Mouse (Mus musculus): ENCODE measurements at regions not wholly inside any gene's neighbourhood (a gene's known extent, or its start where the extent isn't known, plus 50 kb on each side); places are given as distances from the start of the nearest gene placed in this dataset.

GRCm38 (mm10) chr9:61168931-61169330, 203.2 kb upstream of the Tle3 start:
- no peak for DNase-seq (ENCODE audit: low spot score)
- H3K9me3 ChIP-seq (ENCODE audit: low read length) = no peaks in the 10 kb centered on the region
- 88% methylated on average over 7 of the region's 7 CpGs for WGBS
- no peak overlapping the region for H3K9ac ChIP-seq (replicated peaks; ENCODE audit: low read length, poor library complexity, severe bottlenecking)
- no peak overlapping the region for H3K27ac ChIP-seq (ENCODE audit: low read depth, low read length)
- H3K4me3 ChIP-seq (ENCODE audit: low read depth, low read length) = no peak overlapping the region
- peaks cover 5% of the 10 kb centered on the region; the same call in 1 of the 2 replicates for H3K4me1 ChIP-seq (ENCODE audit: insufficient read depth, low read length)
- H3K4me2 ChIP-seq (ENCODE audit: low read depth, low read length, poor library complexity, severe bottlenecking) = no peak overlapping the region
- TF ChIP-seq CTCF (IDR thresholded peaks at IDR 0.05) = no peak
- no peaks in the 10 kb centered on the region for H3K36me3 ChIP-seq (ENCODE audit: insufficient read depth, low read length)
- ATAC-seq (ENCODE audit: low FRiP score) = no peak
- no peaks in the 10 kb centered on the region for H3K27me3 ChIP-seq (ENCODE audit: insufficient read depth, low read length)

GRCm38 (mm10) chr9:61169506-61170090, 202.6 kb upstream of the Tle3 start:
- Histone ChIP-seq H3K4me3 (ENCODE audit: low read depth, low read length) (no peak overlapping the region), H3K27me3 (ENCODE audit: insufficient read depth, low read length) (no peaks in the 10 kb centered on the region), H3K36me3 (ENCODE audit: insufficient read depth, low read length) (no peaks in the 10 kb centered on the region), H3K9ac (replicated peaks; ENCODE audit: low read length, poor library complexity, severe bottlenecking) (no peak overlapping the region), H3K27ac (ENCODE audit: low read depth, low read length) (no peak overlapping the region), H3K4me2 (ENCODE audit: low read depth, low read length, poor library complexity, severe bottlenecking) (no peak overlapping the region), H3K9me3 (ENCODE audit: low read length) (no peaks in the 10 kb centered on the region), H3K4me1 (ENCODE audit: insufficient read depth, low read length) (peaks cover 3% of the 10 kb centered on the region; the same call in 1 of the 2 replicates)
- no peak for TF ChIP-seq CTCF (IDR thresholded peaks at IDR 0.05)
- 89% methylated on average over 9 of the region's 9 CpGs for WGBS
- ATAC-seq (ENCODE audit: low FRiP score) = no peak
- DNase-seq (ENCODE audit: low spot score) = no peak

GRCm38 (mm10) chr9:61170921-61171320, 201.2 kb upstream of the Tle3 start:
- no peak overlapping the region for H3K4me3 ChIP-seq (ENCODE audit: low read depth, low read length)
- no peaks in the 10 kb centered on the region for H3K9me3 ChIP-seq (ENCODE audit: low read length)
- no peaks in the 10 kb centered on the region for H3K36me3 ChIP-seq (ENCODE audit: insufficient read depth, low read length)
- no peak for DNase-seq (ENCODE audit: low spot score)
- peaks cover 3% of the 10 kb centered on the region; the same call in 1 of the 2 replicates for H3K4me1 ChIP-seq (ENCODE audit: insufficient read depth, low read length)
- H3K9ac ChIP-seq (replicated peaks; ENCODE audit: low read length, poor library complexity, severe bottlenecking) = no peak overlapping the region
- no peak overlapping the region for H3K27ac ChIP-seq (ENCODE audit: low read depth, low read length)
- WGBS = 95% methylated on average over 6 of the region's 6 CpGs
- no peak for TF ChIP-seq CTCF (IDR thresholded peaks at IDR 0.05)
- H3K27me3 ChIP-seq (ENCODE audit: insufficient read depth, low read length) = no peaks in the 10 kb centered on the region
- ATAC-seq (ENCODE audit: low FRiP score) = no peak
- no peak overlapping the region for H3K4me2 ChIP-seq (ENCODE audit: low read depth, low read length, poor library complexity, severe bottlenecking)

- Histone ChIP-seq H3K9me3 (ENCODE audit: low read length) (no peaks in the 10 kb centered on the region), H3K27me3 (ENCODE audit: insufficient read depth, low read length) (no peaks in the 10 kb centered on the region), H3K27ac (ENCODE audit: low read depth, low read length) (no peak overlapping the region), H3K9ac (replicated peaks; ENCODE audit: low read length, poor library complexity, severe bottlenecking) (no peak overlapping the region), H3K4me1 (ENCODE audit: insufficient read depth, low read length) (peaks cover 3% of the 10 kb centered on the region; the same call in 1 of the 2 replicates), H3K36me3 (ENCODE audit: insufficient read depth, low read length) (no peaks in the 10 kb centered on the region), H3K4me3 (ENCODE audit: low read depth, low read length) (no peak overlapping the region), H3K4me2 (ENCODE audit: low read depth, low read length, poor library complexity, severe bottlenecking) (no peak overlapping the region)
- ATAC-seq (ENCODE audit: low FRiP score) (no peak), DNase-seq (ENCODE audit: low spot score) (no peak)
- no peak for TF ChIP-seq CTCF (IDR thresholded peaks at IDR 0.05)
These were observed 199.7 kb upstream of the Tle3 start for GRCm38 (mm10) chr9:61172421-61172820.

GRCm38 (mm10) chr9:61173548-61173947, 198.6 kb upstream of the Tle3 start:
- no peaks in the 10 kb centered on the region for H3K36me3 ChIP-seq (ENCODE audit: insufficient read depth, low read length)
- no peak overlapping the region for H3K9ac ChIP-seq (replicated peaks; ENCODE audit: low read length, poor library complexity, severe bottlenecking)
- H3K4me1 ChIP-seq (ENCODE audit: insufficient read depth, low read length) = peaks cover 3% of the 10 kb centered on the region; the same call in 1 of the 2 replicates
- H3K27ac ChIP-seq (ENCODE audit: low read depth, low read length) = no peak overlapping the region
- no peaks in the 10 kb centered on the region for H3K27me3 ChIP-seq (ENCODE audit: insufficient read depth, low read length)
- no peak overlapping the region for H3K4me2 ChIP-seq (ENCODE audit: low read depth, low read length, poor library complexity, severe bottlenecking)
- ATAC-seq (ENCODE audit: low FRiP score) (no peak), DNase-seq (ENCODE audit: low spot score) (no peak)
- no peak for TF ChIP-seq CTCF (IDR thresholded peaks at IDR 0.05)
- no peak overlapping the region for H3K4me3 ChIP-seq (ENCODE audit: low read depth, low read length)
- no peaks in the 10 kb centered on the region for H3K9me3 ChIP-seq (ENCODE audit: low read length)

- Histone ChIP-seq H3K27me3 (ENCODE audit: insufficient read depth, low read length) (no peaks in the 10 kb centered on the region), H3K4me2 (ENCODE audit: low read depth, low read length, poor library complexity, severe bottlenecking) (no peak overlapping the region), H3K9me3 (ENCODE audit: low read length) (no peaks in the 10 kb centered on the region), H3K4me3 (ENCODE audit: low read depth, low read length) (no peak overlapping the region), H3K9ac (replicated peaks; ENCODE audit: low read length, poor library complexity, severe bottlenecking) (no peak overlapping the region), H3K36me3 (ENCODE audit: insufficient read depth, low read length) (no peaks in the 10 kb centered on the region), H3K27ac (ENCODE audit: low read depth, low read length) (no peak overlapping the region), H3K4me1 (ENCODE audit: insufficient read depth, low read length) (peaks cover 3% of the 10 kb centered on the region; the same call in 1 of the 2 replicates)
- no peak for ATAC-seq (ENCODE audit: low FRiP score)
- WGBS = 95% methylated on average over 2 of the region's 2 CpGs
- DNase-seq (ENCODE audit: low spot score) = no peak
- no peak for TF ChIP-seq CTCF (IDR thresholded peaks at IDR 0.05)
These were observed 196.8 kb upstream of the Tle3 start for GRCm38 (mm10) chr9:61175381-61175780.
